Mouse (Mus musculus) heart, adult 9 months (tissue): ENCODE results near the gene Apex1.
A peak's percentile ranks its signal among the peaks of the same experiment; 100 is the strongest.
"Not testable (repeated sequence)": the region's sequence is repeated elsewhere in the genome, so short reads cannot be mapped to it uniquely, and the experiment has no call there.

Experiments
- DNase-seq, 2 experiments: peaks; one replicate each; pipeline ENCODE4 v3.0.0; 2022; ENCODE audit warnings: low spot score in 2 of 2

Apex1 gene

DNA sequence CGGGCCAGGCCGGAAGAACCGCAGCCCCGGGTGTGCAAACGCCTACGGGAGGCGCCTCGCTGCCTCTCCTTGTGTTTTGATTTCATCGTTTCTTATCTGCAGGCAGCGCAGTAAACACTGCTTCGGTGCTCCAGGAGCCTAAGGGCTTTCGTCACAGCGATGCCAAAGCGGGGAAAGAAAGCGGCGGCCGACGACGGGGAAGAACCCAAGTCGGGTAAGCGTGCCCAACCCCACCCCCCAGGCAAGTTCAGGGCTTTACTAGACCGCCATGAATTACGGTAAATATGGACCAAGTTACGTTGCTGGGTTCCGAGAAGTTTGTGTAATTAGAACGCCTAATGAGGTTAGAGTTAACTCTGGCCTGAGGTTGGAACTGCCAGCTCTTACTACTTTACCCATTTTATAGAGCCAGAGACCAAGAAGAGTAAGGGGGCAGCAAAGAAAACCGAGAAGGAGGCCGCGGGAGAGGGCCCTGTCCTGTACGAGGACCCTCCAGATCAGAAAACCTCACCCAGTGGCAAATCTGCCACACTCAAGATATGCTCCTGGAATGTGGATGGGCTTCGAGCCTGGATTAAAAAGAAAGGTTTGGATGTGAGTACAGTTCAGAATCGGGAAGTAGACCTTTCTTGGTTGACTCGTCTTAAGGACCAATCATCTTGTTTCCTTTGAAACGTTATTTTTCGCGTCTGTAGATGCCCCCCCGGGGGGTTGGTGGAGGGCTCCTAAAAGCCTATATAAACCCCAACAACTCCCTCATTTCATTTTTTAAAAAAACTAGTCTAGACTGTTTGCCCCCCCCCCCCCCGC lies 548 bp downstream of the Apex1 start:
- DNase-seq = no peak

DNA sequence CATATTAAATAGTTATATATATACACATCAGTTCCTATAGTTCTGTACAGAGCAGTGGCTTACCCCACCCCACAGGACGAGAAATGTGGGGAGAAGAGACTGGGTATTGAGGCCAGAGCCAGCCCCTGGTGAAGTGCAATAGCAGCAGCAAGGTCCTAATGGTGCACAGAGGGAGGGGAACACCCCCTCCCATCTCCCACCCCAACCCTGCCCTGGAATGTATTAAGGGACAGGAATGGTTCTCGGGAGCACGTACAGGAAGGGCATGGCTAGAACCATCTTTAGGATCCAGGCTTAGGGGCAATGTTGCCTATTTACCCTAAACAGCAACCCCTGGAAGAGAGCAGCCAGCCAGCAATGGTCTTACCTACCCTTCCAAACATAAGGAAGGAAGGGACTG lies 2.6 kb downstream of the Apex1 start:
- DNase-seq = no peak

DNA sequence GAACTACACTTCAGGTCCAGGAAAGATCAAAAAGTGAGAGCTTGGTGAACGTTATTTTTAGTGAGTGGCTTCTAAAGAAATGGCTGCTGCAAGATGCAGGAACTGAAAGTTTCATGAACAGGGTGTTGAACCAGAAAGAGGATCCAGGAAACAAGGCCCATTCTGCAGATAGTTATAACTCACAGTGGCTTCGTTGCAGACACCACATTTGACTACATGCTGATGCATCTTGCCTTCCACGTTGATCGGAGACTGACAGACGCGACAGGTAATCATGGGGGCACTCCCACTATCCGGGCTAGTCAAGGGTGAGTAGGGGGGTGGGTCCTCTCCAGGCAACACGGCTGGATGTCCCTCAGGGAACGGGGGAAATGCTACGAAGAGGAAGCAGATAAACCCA lies 5.2 kb downstream of the Apex1 start:
- peak in 1 of 2 experiments; percentile 35 for DNase-seq

DNA sequence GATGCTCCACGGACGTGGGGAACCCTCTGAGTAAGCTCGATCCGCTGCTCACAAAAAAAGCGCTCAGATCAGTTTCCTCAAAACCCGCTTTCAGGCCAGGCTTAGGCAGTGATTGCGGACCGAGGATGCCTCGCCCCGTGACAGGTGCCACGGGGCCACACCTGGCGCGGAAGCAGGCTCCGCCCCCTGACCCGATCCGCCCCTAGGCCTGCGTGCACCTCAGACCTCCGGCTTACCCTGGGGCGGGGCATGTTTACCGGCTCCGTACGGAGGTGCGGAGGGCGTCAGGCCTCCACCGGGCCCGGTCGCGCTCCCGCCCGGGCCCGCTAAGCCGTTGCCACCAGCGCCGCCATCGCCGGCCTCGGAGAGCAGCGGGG lies 5.6 kb downstream of the Apex1 start:
- no peak for DNase-seq

DNA sequence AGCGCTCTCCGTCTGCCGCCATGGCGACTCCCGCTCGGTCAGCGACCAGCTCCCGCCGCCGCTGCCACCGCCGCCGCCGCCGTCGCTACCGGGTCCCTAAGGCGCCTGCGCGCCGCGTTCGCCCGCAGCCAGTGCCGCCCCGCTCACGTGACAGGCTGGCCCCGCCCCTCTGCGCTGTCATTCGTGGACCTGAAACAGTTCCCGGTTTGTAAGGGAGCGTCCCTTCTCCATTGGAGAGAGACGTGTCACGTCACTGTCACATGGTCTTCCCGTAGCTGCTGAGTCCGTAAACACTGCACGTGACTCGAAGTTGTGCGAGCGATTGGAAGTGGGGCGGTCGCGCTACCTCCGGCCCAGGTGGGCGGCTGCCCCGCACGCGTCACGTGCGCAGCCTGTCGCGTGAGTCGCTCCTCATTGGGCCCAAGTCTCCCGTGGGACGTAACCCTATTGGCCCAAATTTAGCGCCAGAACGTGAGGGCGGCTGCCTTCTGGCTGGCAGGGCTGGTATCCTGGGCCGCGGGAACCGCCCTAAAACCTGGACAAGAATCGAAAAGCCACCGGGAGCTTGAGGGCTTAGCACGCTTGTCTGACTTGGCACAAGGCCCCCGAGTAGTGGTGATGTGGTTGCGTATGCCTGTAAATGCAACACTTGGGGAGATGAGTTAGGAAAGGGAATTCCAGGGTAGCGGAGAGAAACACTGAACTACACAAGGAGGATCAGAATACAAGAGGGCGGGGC lies 6.2 kb downstream of the Apex1 start, which contains the start of the genes Pip4p1 and Pnp:
Gene Pip4p1 (minus strand): TSS at position 103 of the 739 bp plus-strand sequence.
Gene Pnp (plus strand): TSS at position 329 of the 739 bp plus-strand sequence.
- DNase-seq = peak; percentile 100

DNA sequence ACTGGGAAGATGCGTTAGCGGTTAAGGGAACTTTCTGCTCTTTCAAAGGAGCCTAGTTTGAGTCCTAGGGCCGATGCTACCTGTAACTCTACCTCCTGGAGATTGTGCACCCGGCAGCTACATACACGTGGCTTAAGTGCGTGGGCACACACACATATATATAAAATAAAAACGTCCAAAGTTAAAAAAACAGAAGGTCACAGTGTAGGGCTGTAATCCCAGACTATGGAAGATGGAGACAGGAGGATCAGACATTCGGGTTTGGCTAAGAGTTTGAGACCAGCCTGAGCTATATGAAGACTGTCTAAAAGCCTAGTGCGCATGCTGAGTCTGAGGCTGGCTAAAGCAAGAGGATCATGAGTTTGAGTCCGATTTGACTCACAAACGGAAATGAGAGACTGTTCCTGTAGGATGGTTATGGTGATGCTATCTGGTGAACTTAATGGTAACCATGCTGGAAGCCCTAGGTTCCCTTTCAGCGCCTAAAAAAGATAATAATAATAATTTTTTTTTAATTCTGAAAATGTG lies 6.8 kb downstream of the Apex1 start:
- no peak for DNase-seq

DNA sequence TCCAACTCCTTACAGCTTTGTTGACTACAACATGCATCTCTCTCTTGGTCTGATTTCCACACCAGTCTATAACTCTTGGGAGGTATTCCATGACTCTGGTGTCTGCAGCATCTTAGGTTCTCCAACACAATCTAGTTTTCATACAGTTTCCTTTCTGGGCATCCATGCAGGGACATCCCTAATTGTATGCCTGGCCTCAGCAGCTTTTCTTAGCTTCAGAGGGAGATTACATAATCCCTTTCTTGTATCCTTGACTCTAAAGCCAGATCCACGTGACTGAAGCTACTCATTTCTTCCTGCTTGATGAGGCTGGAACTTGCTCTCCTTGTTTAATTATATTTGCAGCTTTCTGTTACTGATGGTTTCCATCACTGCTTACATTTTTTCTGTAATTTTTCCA lies 11.9 kb downstream of the Apex1 start:
- no peak for DNase-seq

DNA sequence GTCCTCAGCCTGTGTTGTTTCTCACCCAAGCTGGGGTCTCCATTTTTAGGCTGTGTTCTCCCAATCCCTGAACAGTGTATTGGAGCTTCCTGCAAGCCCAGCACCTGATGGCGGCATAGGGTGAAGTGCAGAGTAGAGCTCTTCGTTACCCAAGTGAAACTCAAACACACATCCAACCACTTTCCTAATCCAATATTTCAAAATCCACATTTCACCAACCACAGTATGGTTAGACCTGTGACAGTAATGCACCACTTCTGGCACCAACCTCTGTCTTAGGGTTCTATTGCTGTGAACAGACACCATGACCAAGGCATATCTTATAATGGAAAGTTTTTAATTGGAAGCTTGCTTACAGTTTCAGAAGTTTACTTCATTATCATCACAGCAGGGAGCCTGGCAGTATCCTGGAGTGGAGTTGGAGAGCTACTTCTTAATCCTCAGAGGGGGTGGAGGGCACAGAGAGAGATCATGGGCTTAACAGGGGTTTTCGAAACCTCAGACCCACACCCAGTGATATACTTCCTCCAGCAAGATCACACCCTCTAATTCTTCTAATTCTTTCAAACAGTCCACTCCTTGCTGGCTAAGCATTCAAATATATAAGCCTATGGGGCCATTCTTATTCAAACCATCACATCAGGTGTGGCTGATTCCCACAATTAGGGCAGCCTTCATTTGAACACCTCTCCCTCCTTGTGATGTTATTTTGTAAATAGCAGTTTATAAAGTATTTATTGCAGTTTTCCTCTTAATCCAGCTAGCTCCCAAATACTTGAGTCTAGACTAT lies 13.5 kb downstream of the Apex1 start:
- no peak for DNase-seq

GRCm38 (mm10) chr14:50938940-50939339 lies 14.2 kb downstream of the Apex1 start:
- DNase-seq = no peak

DNA sequence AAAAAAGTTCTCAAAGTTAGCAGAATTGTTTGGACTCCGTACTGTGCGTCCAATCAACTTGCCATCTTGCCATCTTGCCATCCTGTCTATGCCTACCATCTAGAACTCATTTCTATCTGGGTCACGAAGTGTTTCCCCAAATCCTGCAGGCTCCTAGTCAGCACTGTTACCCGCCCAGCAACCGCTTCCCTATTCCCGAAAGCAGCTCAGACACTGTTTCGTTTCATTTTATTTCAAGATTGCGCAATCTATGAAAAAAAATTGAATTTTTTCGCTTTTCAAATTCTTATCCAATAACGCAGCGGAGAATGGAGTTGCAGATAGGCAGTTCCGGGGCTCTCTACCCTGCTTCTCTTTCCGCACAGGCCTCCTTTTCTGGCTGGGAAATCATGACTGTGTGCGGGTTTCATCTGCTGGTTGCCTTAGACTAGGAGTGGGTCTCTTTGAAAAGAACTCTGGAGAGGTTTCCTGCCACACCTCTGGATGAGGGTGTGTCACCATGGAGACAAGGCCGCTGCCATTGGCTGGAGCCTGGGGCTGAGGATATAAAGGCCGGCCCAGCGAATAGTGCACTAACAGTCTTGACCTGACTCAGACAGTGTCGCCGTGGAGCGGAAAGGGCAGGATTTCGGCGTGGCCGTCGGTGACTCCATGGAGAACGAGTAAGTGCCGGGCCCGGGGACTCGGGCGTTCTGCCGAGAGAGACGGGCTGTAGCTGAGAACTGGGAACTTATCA lies 19.3 kb downstream of the Apex1 start, which contains the start of gene Gm49342:
Gene Gm49342 (plus strand): TSS at position 586 of the 736 bp plus-strand sequence.
- peak; percentile 97 to 98 for DNase-seq

DNA sequence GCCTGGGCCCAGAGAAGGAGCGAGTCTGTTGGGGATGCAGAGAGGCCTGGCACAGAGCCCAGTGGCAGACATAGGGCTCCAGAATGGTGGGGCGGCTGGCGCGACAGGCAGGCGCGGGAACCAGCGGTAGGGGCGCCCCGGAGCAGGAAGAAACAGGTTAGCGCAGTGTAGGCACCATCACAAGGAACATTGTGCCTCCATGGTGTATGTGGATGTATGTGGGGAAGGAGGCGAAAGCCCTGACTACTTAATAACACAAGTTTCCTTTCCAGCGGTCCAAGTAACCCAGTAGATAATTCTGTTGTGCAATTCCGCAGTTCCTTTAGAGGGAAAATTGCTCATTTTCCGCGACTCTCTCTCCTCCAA lies 19.9 kb downstream of the Apex1 start:
- not testable (repeated sequence) for DNase-seq

DNA sequence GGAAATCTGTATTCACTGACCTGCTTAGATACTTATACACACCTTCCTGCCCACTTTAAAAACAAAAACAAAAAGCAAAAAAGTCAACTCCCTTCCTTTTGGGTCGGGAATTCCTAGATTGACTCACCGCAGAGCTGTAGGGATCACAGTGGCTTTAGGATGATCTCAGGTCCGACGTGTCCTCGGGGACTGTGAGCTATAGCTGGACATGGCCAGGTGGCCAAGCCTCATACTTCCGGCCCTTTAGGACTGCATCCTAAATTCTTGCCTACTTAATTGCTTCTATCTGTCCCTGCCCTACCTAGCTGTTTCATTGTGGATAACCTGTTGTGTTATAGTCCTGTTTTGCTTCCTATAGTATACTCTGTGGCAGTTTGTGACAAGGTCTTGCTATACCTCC lies 20.3 kb downstream of the Apex1 start:
- DNase-seq = not testable (repeated sequence)

- DNase-seq = not testable (repeated sequence)
Observed at GRCm38 (mm10) chr14:50945526-50945925, 20.8 kb downstream of the Apex1 start.

DNA sequence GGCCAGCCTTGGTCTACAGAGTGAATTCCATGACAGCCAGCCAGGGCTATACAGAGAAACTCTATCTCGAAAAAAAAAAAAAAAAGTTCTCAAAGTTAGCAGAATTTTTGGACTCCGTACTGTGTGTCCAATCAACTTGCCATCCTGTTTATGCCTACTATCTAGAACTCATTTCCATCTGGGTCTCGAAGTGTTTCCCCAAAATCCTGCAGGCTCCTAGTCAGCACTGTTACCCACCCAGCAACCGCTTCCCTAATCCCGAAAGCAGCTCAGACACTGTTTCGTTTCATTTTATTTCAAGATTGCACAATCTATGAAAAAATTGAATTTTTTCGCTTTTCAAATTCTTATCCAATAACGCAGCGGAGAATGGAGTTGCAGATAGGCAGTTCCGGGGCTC lies 30.7 kb downstream of the Apex1 start:
- DNase-seq = peak in 1 of 2 experiments; percentile 38

GRCm38 (mm10) chr14:50955942-50956508 lies 31.3 kb downstream of the Apex1 start, which contains the start of gene Pnp2:
TSS of gene Pnp2 (plus strand) at chr14:50955992.
- DNase-seq = peak; percentile 59 to 69

GRCm38 (mm10) chr14:50956724-50957123 lies 32.0 kb downstream of the Apex1 start:
- not testable (repeated sequence) for DNase-seq

DNA sequence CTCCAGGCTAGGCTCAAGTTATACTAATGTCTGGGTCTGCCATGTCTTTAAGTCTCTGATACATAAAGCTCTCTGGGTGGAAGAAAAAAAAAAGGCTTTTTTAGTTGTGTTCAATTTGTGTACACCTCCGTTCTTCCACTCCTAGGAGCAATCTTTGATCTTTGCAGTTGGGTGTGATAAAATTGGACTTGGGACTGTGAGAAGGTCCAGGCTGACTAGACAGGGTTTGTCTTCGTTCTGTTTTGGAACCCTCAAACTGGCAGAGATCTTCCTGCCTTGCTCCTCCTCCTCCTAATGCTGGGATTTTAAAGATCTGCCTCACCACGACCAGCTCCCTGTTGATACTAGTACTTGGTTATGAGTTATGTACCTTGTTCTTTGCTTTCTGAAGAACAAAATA lies 32.4 kb downstream of the Apex1 start:
- not testable (repeated sequence) for DNase-seq

GRCm38 (mm10) chr14:50958289-50958995 lies 33.7 kb downstream of the Apex1 start:
- DNase-seq = not testable (repeated sequence)

DNA sequence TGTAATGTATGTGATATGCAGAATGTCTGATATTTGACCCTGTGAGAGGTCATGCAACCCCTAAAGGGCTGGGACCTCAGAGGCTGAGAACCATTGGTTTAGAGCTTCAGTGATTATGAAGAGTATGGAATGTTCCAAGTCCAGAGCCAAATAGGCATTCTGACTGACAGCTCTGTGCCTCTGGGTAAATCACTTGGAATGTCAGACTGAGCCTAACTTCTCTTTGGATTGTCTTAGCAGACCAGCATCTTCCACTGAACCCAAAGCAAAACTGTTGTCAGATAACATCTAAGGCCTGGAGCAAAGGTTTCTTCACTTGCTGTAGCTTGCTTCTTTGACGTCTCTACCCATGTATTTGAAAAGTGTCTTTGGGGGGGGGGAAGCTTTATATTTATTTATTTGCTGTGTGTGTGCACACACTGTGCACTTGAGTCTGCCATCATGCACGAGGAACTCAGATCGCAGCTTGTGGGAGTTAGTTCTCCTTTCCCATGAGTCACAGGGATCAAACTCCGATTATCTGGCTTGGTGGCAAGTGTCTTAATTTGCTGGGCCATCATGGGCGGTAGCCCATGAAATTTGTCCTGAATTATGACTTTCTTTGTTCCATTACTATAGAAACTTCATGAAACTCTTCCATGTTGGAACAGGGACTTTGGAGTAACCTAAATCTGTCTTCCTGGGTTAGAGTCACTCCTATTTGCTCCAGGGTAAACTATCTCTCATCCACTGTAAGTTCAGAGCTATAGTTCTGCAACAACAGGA lies 43.6 kb downstream of the Apex1 start:
- DNase-seq = no peak
